9 mouse cellular contexts compared by ENCODE assay signal in the genomic region with DNA sequence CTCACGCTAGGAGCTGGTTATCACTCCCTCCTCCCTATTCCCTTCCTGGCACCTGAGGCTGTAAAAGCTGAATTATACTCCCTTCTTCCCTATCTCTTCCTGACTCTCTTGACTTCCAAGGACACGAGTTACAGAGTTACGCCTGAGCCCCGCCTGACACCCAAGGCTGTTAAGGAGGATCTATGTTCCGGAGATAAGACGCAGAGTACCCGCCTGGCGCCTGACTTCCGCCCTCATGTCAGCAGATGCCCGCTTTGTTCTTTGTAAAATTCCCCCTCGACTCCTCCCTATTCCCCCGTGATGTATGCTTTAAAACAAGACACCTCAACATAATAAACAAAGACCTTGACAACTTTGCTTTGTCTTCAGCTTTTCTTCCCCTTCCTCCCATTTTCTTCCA. TPM values are rescaled to one million over a fixed set of nuclear protein-coding genes. Genes with fewer than 3 reads are reported as not detected.
DNase-seq lines count a peak whose midpoint lies in the region; ATAC-seq and TF ChIP-seq lines count a peak whose summit lies in the region.
"Had no signal": no experiment of that assay in that cellular context is flagged by ENCODE, and none has a peak within 500 bp of the region (broad histone marks: within the 10 kb centered on the region; RNA-seq: fewer than 3 reads in every experiment).

No protein-coding gene starts in this region.

- no peaks in the 10 kb centered on the region for H3K4me1 ChIP-seq in heart, embryonic 11.5 days (ENCODE audit: control insufficient read depth, insufficient read depth, low read length)
- no peaks in the 10 kb centered on the region for H3K4me1 ChIP-seq in intestine, postnatal 0 days (replicated peaks; ENCODE audit: control insufficient read depth, insufficient read depth, low read length)
- H3K4me1 ChIP-seq in neural tube, embryonic 11.5 days (ENCODE audit: control insufficient read depth, insufficient read depth, low read length), result no peaks in the 10 kb centered on the region

- 2% methylated on average over 12 of the region's 12 CpGs for WGBS in heart, embryonic 11.5 days (ENCODE audit: insufficient replicate concordance)
- WGBS in intestine, postnatal 0 days, result under 1% methylated on average over 12 of the region's 12 CpGs
- 20% methylated on average over 12 of the region's 12 CpGs for WGBS in neural tube, embryonic 11.5 days

- H3K4me3 ChIP-seq in heart, embryonic 11.5 days (ENCODE audit: low read depth, low read length), result 0 out of 2 replicates have a peak overlapping the region, but pooled peaks have one; percentile 18
- H3K4me3 ChIP-seq in intestine, postnatal 0 days (ENCODE audit: low read depth, low read length), result no peak overlapping the region
- no peak overlapping the region for H3K4me3 ChIP-seq in neural tube, embryonic 11.5 days (ENCODE audit: low read depth, low read length)

- no peaks in the 10 kb centered on the region for H3K36me3 ChIP-seq in heart, embryonic 11.5 days (ENCODE audit: control insufficient read depth, insufficient read depth, low read length)
- H3K36me3 ChIP-seq in intestine, postnatal 0 days (ENCODE audit: control insufficient read depth, insufficient read depth), result no peaks in the 10 kb centered on the region
- H3K36me3 ChIP-seq in neural tube, embryonic 11.5 days (ENCODE audit: control insufficient read depth, insufficient read depth, low read length), result no peaks in the 10 kb centered on the region

- H3K9ac ChIP-seq in heart, embryonic 11.5 days (ENCODE audit: low read depth, low read length), result no peak overlapping the region
- H3K9ac ChIP-seq in intestine, postnatal 0 days (ENCODE audit: low read depth, low read length), result no peak overlapping the region
- H3K9ac ChIP-seq in neural tube, embryonic 11.5 days (ENCODE audit: low read length), result no peak overlapping the region

- no peaks in the 10 kb centered on the region for H3K9me3 ChIP-seq in heart, embryonic 11.5 days (replicated peaks; ENCODE audit: control insufficient read depth, low read length)
- no peaks in the 10 kb centered on the region for H3K9me3 ChIP-seq in intestine, postnatal 0 days (ENCODE audit: control insufficient read depth)
- H3K9me3 ChIP-seq in neural tube, embryonic 11.5 days (ENCODE audit: control insufficient read depth, low read length), result no peaks in the 10 kb centered on the region

- no peak for TF ChIP-seq CTCF in intestine, postnatal 0 days (IDR thresholded peaks at IDR 0.05; ENCODE audit: low read depth)

- no peaks in the 10 kb centered on the region for H3K27me3 ChIP-seq in heart, embryonic 11.5 days (ENCODE audit: control insufficient read depth, insufficient read depth, low read length)
- no peaks in the 10 kb centered on the region for H3K27me3 ChIP-seq in intestine, postnatal 0 days (replicated peaks; ENCODE audit: control insufficient read depth, insufficient read depth, low read length)
- no peaks in the 10 kb centered on the region for H3K27me3 ChIP-seq in neural tube, embryonic 11.5 days (ENCODE audit: control insufficient read depth, insufficient read depth, low read length)

- DNase-seq in heart, postnatal 14 days, result no peak
- peak; percentile 73 for DNase-seq in T-cell, adult 2 months (ENCODE audit: low spot score)
- DNase-seq in neural tube, embryonic 11.5 days (ENCODE audit: low spot score), result no peak
- no peak for DNase-seq in c-Kit-positive CD71-positive TER-119-positive erythroid progenitor cells, embryonic 14.5 days (ENCODE audit: low spot score)
- no peak for DNase-seq in layer of hippocampus, adult 8-10 months (ENCODE audit: low spot score in 2 of 2)
- DNase-seq in layer of hippocampus, adult 9-10 months (ENCODE audit: low spot score), result no peak
- DNase-seq: retina, postnatal 1 day had no signal

- intact Hi-C loops in heart, postnatal 14 days (cut with DNase I), result no loop called here

- ATAC-seq in heart, embryonic 11.5 days (replicated peaks; ENCODE audit: insufficient number of reproducible peaks, low FRiP score, low TSS enrichment), result 0 out of 2 replicates have a peak, but pooled peaks have one; percentile 46
- peak; percentile 98 for ATAC-seq in intestine, postnatal 0 days
- no peak for ATAC-seq in neural tube, embryonic 11.5 days (ENCODE audit: insufficient read depth, low FRiP score, low TSS enrichment)

- no peak overlapping the region for H3K27ac ChIP-seq in heart, embryonic 11.5 days (ENCODE audit: low read depth, low read length)
- no peak overlapping the region for H3K27ac ChIP-seq in intestine, postnatal 0 days (ENCODE audit: low read depth, low read length)
- H3K27ac ChIP-seq in neural tube, embryonic 11.5 days (ENCODE audit: low read depth, low read length), result no peak overlapping the region

- peak overlapping the region; percentile 61 for H3K4me2 ChIP-seq in heart, embryonic 11.5 days
- H3K4me2 ChIP-seq in intestine, postnatal 0 days (replicated peaks; ENCODE audit: low read depth), result peak overlapping the region; percentile 37
- 0 out of 2 replicates have a peak overlapping the region, but pooled peaks have one; percentile 16 for H3K4me2 ChIP-seq in neural tube, embryonic 11.5 days (ENCODE audit: low read depth)

RNA-seq across cellular contexts. Expression of a gene that starts 46.1 kb away (rescaled TPM):
- polyA plus RNA-seq in heart, embryonic 11.5 days (2014; fragmentation: Nextera tagmentation; extraction: Ambion mirVana), result 0.04 and 0.08 TPM in 2 replicates
- total RNA-seq in heart, postnatal 14 days (2021), result under 1 TPM; 0.17 to 0.19 TPM
- polyA plus RNA-seq in intestine, postnatal 0 days (2015; fragmentation: Nextera tagmentation; extraction: Ambion mirVana), result 0.04 and 0.08 TPM in 2 replicates
- polyA plus RNA-seq in neural tube, embryonic 11.5 days (2014; fragmentation: Nextera tagmentation; extraction: Ambion mirVana), result 0.21 TPM in 1 of 2 replicates, not detected in the other
- total RNA-seq in layer of hippocampus, adult 8-10 months (2022), result 1 to 10 TPM in 1 of 4 experiments, under 1 TPM in 3; 0.61 to 1.3 (median 0.74) TPM
